Mouse (Mus musculus) lung, postnatal 0 days (tissue): ENCODE data around the gene Sbk3.

Experiments
- CTCF ChIP-seq: IDR thresholded peaks from 2 replicates; pipeline ENCODE4 v1.5.1; 2016; ENCODE audit warnings: antibody characterized with exemption, mild to moderate bottlenecking
- EP300 ChIP-seq: IDR thresholded peaks from 2 replicates; pipeline ENCODE4 v1.6.1; 2016; ENCODE audit warnings: antibody characterized with exemption, mild to moderate bottlenecking, control low read depth

DNA sequence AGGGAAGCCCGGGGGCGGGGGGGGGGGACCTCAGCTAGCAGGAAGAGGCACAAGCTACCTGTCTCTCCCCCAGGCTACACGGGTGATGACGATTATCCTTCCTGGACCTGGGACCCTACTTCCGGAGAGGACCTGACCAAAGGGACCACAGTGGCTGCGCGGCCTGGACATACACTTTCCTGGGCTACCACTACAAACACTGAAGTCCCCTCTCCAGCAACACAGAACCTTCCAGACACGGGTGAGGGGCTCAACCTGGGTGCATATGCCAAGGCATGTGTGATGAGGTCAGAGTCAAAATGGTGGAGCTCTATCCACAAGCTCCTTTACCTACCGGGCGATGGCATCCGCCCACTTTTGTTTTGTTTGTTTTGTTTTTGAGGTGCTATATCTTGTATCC lies 33.6 kb downstream of the Sbk3 start:
- no peak for TF ChIP-seq CTCF
- no peak for TF ChIP-seq EP300
